Mouse (Mus musculus): ENCODE data around the gene Gucd1. TPM values are rescaled to one million over a fixed set of nuclear protein-coding genes. Genes with fewer than 3 reads are reported as not detected.
A peak's percentile ranks its signal among the peaks of the same experiment; 100 is the strongest.
"Not testable (repeated sequence)": the region's sequence is repeated elsewhere in the genome, so short reads cannot be mapped to it uniquely, and the experiment has no call there.

Gene Gucd1
- polyA plus RNA-seq, 1 experiment from 2014 or later, result 80.9 TPM

DNA sequence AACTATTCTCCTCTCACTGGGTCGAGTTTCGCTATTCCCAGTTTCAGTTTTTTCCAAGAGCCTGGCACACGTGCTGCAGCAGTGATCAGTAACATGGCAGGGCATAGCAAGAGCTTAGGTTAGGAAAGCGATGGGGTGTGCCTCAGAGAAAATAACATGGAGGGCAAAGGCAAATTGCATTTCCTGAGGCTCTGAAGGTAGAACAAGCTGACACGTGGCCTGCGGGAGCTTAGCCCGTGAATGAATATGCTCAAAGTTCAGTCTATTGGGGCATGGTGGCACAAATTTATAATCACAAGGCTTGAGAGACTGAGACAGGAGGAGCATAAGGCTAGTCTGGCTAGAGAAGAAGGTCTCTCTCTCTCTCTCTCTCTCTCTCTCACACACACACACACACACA lies 5.0 kb downstream of the Gucd1 start:
- peak; percentile 34 for ATAC-seq
- peaks cover 42% of the 10 kb centered on the region for H3K36me3 ChIP-seq (ENCODE audit: control insufficient read depth, insufficient read depth)
- 42% methylated on average over 7 of the region's 7 CpGs for WGBS
- no peak for TF ChIP-seq CTCF (IDR thresholded peaks at IDR 0.05; ENCODE audit: low read depth)
- H3K4me2 ChIP-seq (replicated peaks; ENCODE audit: low read depth), result peak overlapping the region; percentile 82
- H3K27me3 ChIP-seq (replicated peaks; ENCODE audit: control insufficient read depth, insufficient read depth, low read length), result no peaks in the 10 kb centered on the region
- no peaks in the 10 kb centered on the region for H3K9me3 ChIP-seq (ENCODE audit: control insufficient read depth)
- H3K4me3 ChIP-seq (ENCODE audit: low read depth, low read length), result no peak overlapping the region
- H3K4me1 ChIP-seq (replicated peaks; ENCODE audit: control insufficient read depth, insufficient read depth, low read length), result peaks cover 5% of the 10 kb centered on the region; the same call in 1 of the 2 replicates
- no peak overlapping the region for H3K9ac ChIP-seq (ENCODE audit: low read depth, low read length)
- H3K27ac ChIP-seq (ENCODE audit: low read depth, low read length), result peak overlapping the region; percentile 87

- no peak overlapping the region for H3K4me3 ChIP-seq (ENCODE audit: low read depth, low read length)
- peaks cover 5% of the 10 kb centered on the region; the same call in 1 of the 2 replicates for H3K4me1 ChIP-seq (replicated peaks; ENCODE audit: control insufficient read depth, insufficient read depth, low read length)
- WGBS, result 71% methylated on average over 7 of the region's 7 CpGs
- H3K36me3 ChIP-seq (ENCODE audit: control insufficient read depth, insufficient read depth), result peaks cover 51% of the 10 kb centered on the region
- H3K9me3 ChIP-seq (ENCODE audit: control insufficient read depth), result no peaks in the 10 kb centered on the region
- H3K27ac ChIP-seq (ENCODE audit: low read depth, low read length), result peak overlapping the region; percentile 87
- H3K4me2 ChIP-seq (replicated peaks; ENCODE audit: low read depth), result 0 out of 2 replicates have a peak overlapping the region, but pooled peaks have one; percentile 1
- H3K9ac ChIP-seq (ENCODE audit: low read depth, low read length), result peak overlapping the region; percentile 17; the same call in 1 of the 2 replicates
- TF ChIP-seq CTCF (IDR thresholded peaks at IDR 0.05; ENCODE audit: low read depth), result no peak
- no peak for ATAC-seq
- no peaks in the 10 kb centered on the region for H3K27me3 ChIP-seq (replicated peaks; ENCODE audit: control insufficient read depth, insufficient read depth, low read length)
Measured at GRCm38 (mm10) chr10:75511897-75512296, 5.9 kb downstream of the Gucd1 start.

DNA sequence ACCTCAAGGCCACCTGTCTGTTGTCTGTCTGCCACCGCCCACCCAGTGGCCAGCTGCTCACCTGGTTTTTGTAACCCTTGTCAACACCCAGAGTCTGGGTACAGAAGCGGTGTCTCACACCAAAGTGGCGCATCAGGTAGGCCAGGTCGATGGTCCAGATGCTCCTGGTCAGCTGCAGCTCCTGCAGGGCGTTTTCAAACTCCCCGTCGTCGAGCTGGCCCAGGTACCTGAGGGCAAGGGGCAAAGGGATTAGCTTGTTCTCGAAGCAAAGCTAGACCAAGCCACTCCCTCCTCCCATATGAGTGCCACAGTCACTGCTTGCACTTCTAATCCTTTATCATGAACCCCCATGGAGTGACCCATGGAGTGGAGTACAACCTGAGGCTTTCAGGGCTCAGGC lies 6.7 kb downstream of the Gucd1 start:
- Histone ChIP-seq H3K4me1 (replicated peaks; ENCODE audit: control insufficient read depth, insufficient read depth, low read length) (peaks cover 5% of the 10 kb centered on the region; the same call in 1 of the 2 replicates), H3K9me3 (ENCODE audit: control insufficient read depth) (no peaks in the 10 kb centered on the region), H3K9ac (ENCODE audit: low read depth, low read length) (no peak overlapping the region), H3K4me3 (ENCODE audit: low read depth, low read length) (no peak overlapping the region), H3K27me3 (replicated peaks; ENCODE audit: control insufficient read depth, insufficient read depth, low read length) (no peaks in the 10 kb centered on the region), H3K4me2 (replicated peaks; ENCODE audit: low read depth) (no peak overlapping the region), H3K27ac (ENCODE audit: low read depth, low read length) (peak overlapping the region; percentile 50; the same call in 1 of the 2 replicates), H3K36me3 (ENCODE audit: control insufficient read depth, insufficient read depth) (peaks cover 59% of the 10 kb centered on the region)
- no peak for TF ChIP-seq CTCF (IDR thresholded peaks at IDR 0.05; ENCODE audit: low read depth)
- no peak for ATAC-seq
- WGBS, result 69% methylated on average over 9 of the region's 9 CpGs

GRCm38 (mm10) chr10:75510446-75510845 lies 7.3 kb downstream of the Gucd1 start:
- Histone ChIP-seq H3K9me3 (ENCODE audit: control insufficient read depth) (no peaks in the 10 kb centered on the region), H3K36me3 (ENCODE audit: control insufficient read depth, insufficient read depth) (peaks cover 60% of the 10 kb centered on the region), H3K27ac (ENCODE audit: low read depth, low read length) (no peak overlapping the region; the same call in 1 of the 2 replicates), H3K4me3 (ENCODE audit: low read depth, low read length) (no peak overlapping the region), H3K4me1 (replicated peaks; ENCODE audit: control insufficient read depth, insufficient read depth, low read length) (peaks cover 5% of the 10 kb centered on the region; the same call in 1 of the 2 replicates), H3K27me3 (replicated peaks; ENCODE audit: control insufficient read depth, insufficient read depth, low read length) (no peaks in the 10 kb centered on the region), H3K9ac (ENCODE audit: low read depth, low read length) (no peak overlapping the region), H3K4me2 (replicated peaks; ENCODE audit: low read depth) (no peak overlapping the region)
- no peak for TF ChIP-seq CTCF (IDR thresholded peaks at IDR 0.05; ENCODE audit: low read depth)
- WGBS, result 94% methylated on average over 7 of the region's 7 CpGs
- ATAC-seq, result no peak

DNA sequence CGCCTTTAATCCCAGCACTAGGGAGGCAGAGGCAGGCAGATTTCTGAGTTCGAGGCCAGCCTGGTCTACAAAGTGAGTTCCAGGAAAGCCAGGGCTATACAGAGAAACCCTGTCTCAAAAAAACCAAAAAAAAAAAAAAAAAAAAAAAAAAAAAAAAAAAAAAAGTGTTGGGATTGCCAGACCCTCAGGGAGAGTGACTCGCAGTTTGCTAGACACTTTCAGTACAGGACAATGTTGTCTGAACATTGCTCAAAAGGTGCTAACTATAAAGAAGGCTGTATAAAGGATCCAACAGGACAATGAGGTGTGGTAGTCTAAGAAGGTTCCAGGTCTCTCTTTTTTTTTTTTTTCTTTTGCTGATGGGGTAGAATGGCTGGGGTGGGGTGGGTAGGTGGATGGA lies 11.8 kb downstream of the Gucd1 start:
- Histone ChIP-seq H3K36me3 (ENCODE audit: control insufficient read depth, insufficient read depth) (peaks cover 49% of the 10 kb centered on the region), H3K27ac (ENCODE audit: low read depth, low read length) (peak overlapping the region; percentile 63; the same call in 1 of the 2 replicates)
- ATAC-seq; H3K27me3 ChIP-seq (replicated peaks; ENCODE audit: control insufficient read depth, insufficient read depth, low read length); H3K9me3 ChIP-seq (ENCODE audit: control insufficient read depth); H3K9ac ChIP-seq (ENCODE audit: low read depth, low read length); H3K4me2 ChIP-seq (replicated peaks; ENCODE audit: low read depth); H3K4me3 ChIP-seq (ENCODE audit: low read depth, low read length); H3K4me1 ChIP-seq (replicated peaks; ENCODE audit: control insufficient read depth, insufficient read depth, low read length): not testable (repeated sequence)
- 89% methylated on average over 3 of the region's 3 CpGs for WGBS

DNA sequence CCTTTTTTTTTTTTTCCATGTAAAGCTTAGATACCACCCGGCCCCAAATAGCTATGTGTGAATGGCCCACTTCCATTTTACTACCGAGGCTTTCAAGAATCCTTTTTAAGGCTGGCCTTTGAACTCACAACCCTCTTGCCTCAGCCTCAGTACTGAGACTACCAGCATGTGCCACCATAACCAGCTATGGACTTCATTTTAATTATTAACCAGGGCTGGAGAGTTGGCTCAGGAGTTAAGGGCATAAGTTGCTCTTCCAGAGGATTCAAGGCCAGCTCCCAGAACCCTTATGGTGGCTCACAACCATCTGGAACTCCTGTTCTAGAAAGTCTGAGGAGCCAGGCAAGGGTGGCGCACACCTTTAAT lies 12.7 kb downstream of the Gucd1 start:
- no peaks in the 10 kb centered on the region for H3K9me3 ChIP-seq (ENCODE audit: control insufficient read depth)
- peak overlapping the region; percentile 63 for H3K27ac ChIP-seq (ENCODE audit: low read depth, low read length)
- H3K4me1 ChIP-seq (replicated peaks; ENCODE audit: control insufficient read depth, insufficient read depth, low read length), result peaks cover 3% of the 10 kb centered on the region; the same call in 1 of the 2 replicates
- peaks cover 41% of the 10 kb centered on the region for H3K36me3 ChIP-seq (ENCODE audit: control insufficient read depth, insufficient read depth)
- WGBS, result 34% methylated on average over 3 of the region's 3 CpGs
- ATAC-seq, result peak; percentile 55
- H3K27me3 ChIP-seq (replicated peaks; ENCODE audit: control insufficient read depth, insufficient read depth, low read length), result no peaks in the 10 kb centered on the region
- no peak overlapping the region for H3K4me2 ChIP-seq (replicated peaks; ENCODE audit: low read depth)
- no peak overlapping the region for H3K9ac ChIP-seq (ENCODE audit: low read depth, low read length)
- no peak overlapping the region for H3K4me3 ChIP-seq (ENCODE audit: low read depth, low read length)
- no peak for TF ChIP-seq CTCF (IDR thresholded peaks at IDR 0.05; ENCODE audit: low read depth)
